Mouse (Mus musculus): Measurements from ENCODE around the gene Arr3. TPM values are rescaled to one million over a fixed set of nuclear protein-coding genes. Genes with fewer than 3 reads are reported as not detected.

Arr3 gene
- polyA plus RNA-seq (2015; fragmentation: Nextera tagmentation; extraction: Ambion mirVana): not detected in 2 replicates

DNA sequence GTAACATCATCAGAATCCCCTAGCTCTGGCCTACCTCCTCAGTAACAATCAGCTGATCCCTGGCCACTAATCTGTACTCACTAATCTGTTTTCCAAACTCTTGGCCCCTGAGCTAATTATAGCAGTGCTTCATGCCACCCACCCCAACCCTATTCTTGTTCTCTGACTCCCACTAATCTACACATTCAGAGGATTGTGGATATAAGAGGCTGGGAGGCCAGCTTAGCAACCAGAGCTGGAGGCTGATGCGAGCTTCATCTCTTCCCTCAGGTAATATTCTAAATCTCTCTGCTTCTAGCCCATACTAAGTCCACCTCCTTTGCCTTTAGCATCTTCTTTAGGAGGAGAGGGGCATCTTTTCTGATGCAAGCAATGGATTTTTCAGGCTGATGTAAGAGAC lies at the start of gene Arr3:
Gene Arr3, plus strand, starts transcription at position 184 of the 400 bp plus-strand sequence.
- no peak for DNase-seq (ENCODE audit: low spot score)

DNA sequence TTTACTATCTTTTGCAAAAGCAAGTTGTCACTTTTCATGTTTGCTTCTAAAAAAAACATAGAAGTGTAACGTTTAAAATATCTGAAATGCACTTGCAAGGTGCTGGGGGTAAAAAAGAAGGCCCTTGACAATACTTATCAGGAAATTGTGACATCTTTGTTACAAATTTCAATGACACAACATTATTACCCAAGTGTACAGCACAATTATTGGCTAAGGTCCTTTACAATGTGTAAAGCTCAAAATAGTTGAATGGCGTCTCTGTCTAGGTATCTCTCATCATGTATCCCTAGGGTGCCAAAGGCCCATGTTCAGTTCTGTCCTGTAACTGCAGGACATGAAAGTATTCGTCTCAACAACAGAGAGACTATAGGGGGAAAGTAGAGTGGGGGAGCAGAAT lies 49.3 kb upstream of the Arr3 start:
- DNase-seq (ENCODE audit: low spot score): no peak

DNA sequence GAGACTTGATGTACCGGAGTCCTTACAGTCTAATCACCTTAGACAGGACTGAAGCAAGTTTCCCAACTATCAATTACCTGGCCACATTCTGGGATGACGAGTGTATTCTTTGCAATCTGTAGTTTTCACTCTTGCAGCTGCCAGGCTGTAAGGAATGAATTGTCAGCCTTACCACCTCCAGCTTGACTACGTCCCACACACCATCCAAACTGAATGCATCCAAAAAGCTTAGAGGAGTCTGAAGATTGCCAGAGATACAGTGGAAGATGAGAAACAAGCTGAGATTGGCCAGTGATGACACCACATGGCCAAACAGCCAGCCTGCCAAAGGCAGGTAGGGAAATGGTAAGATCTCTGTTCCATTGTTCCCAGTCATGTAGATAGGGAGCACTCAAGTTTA lies 39.6 kb upstream of the Arr3 start:
- DNase-seq (ENCODE audit: low spot score): no peak

DNA sequence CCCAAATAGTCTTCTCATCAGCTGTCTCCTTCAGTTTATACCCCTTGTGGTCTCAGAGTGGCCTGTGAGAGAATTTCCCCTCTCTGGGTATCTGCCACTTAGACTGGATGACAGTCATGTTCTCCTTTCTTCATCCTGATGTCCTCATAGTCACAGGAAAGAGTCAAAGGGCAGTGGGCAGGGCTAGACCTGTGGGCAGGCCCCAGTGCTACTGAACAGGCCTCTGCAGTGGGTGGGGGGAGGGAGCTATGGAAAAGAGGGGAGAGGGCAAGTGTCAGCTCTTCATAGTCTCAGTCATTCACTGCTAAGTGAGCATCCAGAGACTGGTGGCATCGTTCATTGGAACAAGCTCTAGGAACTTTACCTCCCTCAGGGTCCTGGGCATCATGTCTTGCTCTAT lies 33.3 kb upstream of the Arr3 start, which contains the start of gene Awat1:
Gene Awat1, plus strand, starts transcription at position 301 of the 400 bp plus-strand sequence.
- DNase-seq (ENCODE audit: low spot score): no peak

DNA sequence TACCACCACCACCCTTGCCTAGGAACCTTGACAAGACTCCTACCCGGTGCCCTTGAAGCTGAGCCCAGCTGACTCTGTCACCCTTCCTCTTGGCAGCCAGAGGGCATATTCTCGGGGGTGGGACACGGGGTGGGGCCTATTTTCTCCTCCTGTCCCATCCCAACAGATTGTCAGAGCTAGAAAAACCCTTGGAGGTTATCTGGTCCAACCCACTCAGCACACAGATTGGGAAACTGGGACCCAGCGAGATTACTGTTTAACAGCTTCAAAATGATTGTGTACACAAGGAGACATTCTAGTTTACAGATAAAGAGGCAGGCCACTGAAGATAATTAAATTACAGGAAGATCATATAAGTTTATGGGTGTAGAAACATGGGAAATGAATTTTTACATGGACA lies 10.5 kb upstream of the Arr3 start, which contains the start of gene P2ry4:
Gene P2ry4, minus strand, starts transcription at position 79 of the 400 bp plus-strand sequence.
- no peak for DNase-seq (ENCODE audit: low spot score)

DNA sequence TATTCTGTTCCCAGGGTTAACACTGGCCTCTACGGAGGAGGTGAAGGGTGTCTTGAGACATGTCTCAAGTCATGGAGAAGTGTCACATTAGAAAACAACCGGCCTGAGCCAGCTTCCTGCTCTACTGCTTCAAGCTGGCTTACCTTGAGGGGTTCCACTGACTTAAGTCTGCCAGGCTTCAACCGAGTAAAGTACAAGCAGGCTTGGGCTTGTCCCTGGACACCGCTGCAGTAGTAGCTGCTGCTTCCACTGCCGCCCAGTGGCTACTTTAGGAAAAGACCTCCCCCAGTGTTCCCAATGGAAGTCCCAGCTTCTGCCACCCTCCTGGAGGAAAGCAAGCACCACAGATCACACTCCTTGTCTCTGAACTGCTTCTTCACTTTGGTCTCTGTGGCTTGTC lies 7.9 kb upstream of the Arr3 start:
- no peak for DNase-seq (ENCODE audit: low spot score)

DNA sequence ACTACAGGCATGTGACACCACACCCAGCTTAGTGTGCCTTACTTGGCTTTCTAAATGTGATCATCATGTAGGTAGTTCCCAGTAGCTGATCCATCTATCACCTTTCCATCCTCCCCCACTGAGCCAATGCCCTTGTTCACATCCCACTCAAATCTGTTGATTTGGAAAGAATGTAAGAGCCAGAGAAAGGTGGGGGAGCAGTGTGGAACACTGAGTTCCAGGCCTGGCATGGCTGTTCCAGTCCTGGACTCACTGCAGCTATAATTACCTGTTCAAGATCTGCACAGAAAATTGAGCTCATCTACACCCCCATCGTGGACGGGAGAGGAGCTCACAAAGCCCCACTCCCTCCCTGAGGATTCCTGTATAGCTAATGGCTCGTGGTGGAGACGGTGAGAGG lies 5.5 kb upstream of the Arr3 start:
- DNase-seq (ENCODE audit: low spot score): no peak

DNA sequence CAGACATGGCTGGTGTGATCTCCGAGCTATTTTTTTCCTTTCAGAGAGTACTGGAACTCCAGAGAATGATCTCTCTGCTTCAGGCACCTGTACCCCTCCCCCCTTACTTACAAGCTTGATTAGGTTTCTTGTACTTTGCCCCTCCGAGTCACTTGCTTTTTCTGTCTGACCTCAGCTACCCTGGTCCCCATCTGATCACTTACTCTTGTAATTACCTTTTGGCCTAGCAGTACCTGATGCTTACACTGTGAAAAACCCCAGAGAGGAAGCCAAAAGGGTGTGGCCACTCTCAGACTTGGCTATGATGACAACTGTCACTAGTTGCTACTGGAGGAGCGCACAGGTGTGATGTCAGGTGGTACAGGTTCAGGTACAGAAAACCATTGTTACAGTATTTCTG lies 13.2 kb downstream of the Arr3 start:
- DNase-seq (ENCODE audit: low spot score): no peak

DNA sequence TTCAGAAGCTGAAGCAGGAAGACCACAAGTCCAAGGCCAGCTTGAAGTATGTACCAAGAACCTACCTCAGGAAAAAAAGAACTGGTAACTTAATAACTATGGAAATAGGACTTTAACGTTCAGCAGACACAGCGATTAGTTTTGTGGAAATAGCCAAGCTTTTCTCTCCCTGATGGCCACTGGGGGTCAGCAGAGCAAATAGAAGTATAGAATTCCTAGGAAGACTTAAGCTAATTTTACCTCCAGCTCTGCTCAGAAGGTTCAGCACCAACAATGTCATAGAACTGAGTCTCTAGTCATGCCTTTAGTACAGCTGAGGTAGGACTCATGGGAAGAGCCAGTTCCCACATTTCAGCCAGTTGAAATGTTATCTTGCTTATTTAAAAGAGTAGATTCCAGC lies 16.1 kb downstream of the Arr3 start:
- no peak for DNase-seq (ENCODE audit: low spot score)

DNA sequence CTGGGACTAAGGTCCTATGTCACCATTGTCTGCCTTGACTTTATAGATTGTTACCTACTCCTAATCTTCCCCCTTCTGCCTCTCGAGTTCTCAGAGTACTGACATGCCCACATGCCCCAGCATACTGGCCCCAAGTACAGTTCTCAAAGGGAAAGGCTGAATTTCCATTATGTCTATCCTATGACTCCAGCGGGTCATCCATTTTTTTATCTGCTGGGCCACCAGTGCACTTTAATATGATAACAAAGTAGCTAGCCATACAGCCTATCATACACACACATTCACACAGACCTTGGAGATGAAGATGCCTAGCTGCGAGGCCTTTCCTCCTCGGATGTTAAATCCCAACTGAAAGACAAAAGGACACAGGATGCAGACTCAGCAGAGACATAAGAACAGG lies 18.9 kb downstream of the Arr3 start:
- DNase-seq (ENCODE audit: low spot score): no peak

DNA sequence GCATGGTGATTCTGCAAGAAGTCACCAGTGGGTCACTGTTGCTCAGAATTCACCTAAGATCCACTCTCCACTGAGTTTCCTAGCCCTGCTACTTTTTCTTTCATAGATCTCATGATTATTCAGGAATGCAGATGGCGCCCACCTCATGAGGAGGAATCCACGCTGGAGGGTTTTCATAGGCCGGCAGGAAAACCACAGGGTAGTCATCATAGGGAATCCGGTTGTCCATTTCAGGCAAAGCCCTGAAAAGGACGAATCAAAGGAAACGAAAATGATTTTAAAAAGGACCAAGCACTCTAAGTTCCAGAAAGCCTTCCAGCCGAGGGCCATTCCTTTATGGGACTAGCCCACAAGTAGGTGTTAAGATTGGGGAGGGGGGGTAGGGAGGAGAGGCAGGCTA lies 19.8 kb downstream of the Arr3 start:
- DNase-seq (ENCODE audit: low spot score): no peak

DNA sequence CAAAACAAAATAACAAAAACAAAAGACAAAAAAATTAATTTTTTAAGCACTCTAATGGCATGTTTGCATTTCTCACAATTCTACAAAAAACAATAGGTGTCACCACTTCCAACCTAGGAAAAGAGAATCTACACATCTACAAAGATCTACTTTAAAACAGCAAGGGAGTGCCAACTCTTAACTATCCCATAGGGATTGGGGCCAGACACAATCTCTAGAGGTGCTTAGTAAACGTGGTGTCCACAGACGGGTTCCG lies 20.2 kb downstream of the Arr3 start, which contains the start of gene Kif4:
Gene Kif4, plus strand, starts transcription at position 192 of the 256 bp plus-strand sequence.
- no peak for DNase-seq (ENCODE audit: low spot score)

DNA sequence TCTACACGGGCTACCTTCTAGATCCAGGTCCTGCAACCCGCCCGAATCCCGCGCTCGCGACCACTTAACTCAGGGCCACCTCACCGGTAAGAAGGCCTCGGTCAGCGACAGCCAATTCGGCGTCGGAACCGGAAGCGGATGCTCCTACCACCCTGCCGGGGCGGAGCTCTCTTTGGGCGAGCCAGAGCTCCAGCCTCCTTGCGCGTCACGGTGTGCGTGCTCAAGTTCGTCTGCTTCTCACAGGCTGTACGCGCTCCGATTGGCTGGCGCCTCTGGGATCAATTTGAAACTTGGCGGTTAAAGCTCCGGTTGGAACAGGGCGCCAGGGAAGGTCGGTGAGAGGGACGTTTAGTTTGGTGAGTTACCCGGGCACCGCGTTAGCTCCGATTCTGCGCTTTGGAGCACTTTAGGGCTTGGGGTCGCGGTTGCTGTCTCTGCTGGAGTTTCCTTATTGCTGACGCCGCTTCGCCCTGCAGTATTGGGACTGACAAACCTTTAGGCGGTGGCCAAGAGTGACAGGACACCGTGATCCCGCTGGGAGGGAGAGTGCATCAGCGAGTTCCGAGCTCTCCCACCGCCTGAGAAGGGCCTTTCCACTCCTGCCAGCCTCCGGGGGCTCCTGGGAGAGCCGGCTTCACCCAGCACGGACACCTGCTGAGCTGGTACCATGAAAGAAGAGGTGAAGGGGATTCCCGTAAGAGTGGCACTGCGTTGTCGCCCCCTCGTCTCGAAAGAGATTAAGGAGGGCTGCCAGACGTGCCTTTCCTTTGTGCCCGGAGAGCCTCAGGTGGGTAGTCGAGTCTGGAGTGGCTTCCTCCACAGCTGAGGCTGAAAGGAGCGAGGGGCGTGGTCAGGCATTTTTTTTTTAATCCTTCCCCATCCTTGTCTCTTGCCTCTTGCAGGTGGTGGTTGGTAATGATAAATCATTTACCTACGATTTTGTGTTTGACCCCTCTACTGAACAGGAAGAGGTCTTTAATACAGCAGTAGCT lies 20.8 kb downstream of the Arr3 start, which contains the start of gene Pdzd11:
Gene Pdzd11, minus strand, starts transcription at position 767 of the 992 bp plus-strand sequence.
- peak; percentile 92 for DNase-seq (ENCODE audit: low spot score)

DNA sequence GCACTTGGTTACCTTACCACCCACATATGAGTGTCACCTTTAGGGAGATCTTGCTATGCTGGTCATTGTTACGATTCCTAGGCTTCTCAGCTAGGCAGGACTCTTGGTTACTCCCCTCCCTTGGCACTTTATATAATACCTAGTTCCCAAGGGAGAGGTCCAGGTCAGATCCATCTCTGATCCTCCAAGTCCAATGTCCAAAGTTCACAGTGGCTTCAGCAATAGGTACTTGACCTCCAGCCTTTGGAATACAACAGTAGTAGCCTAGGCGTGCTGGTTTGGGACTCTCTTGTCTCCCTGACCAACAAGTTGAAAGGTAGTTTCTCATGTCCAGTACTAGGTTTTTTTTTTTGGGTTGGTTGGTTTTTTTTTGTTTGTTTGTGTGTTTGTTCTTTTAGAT lies 23.8 kb downstream of the Arr3 start:
- DNase-seq (ENCODE audit: low spot score): no peak

DNA sequence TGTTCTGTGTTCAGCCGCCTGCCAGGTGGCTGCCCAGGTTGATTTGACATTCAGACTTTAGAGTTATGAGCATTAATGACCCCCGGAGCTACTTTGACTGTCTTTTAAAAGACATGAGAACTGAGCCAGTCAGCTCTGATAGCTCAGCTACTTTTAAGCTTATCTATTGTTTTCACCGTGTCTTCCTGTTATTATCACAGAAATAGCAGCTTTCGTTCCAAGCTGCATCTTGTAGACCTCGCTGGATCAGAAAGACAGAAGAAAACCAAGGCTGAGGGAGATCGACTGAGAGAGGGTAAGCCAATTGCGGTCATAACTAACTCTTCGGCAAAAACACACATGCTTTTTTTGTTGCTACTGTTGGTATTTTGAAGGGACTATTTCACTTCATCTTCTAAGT lies 33.2 kb downstream of the Arr3 start:
- no peak for DNase-seq (ENCODE audit: low spot score)

DNA sequence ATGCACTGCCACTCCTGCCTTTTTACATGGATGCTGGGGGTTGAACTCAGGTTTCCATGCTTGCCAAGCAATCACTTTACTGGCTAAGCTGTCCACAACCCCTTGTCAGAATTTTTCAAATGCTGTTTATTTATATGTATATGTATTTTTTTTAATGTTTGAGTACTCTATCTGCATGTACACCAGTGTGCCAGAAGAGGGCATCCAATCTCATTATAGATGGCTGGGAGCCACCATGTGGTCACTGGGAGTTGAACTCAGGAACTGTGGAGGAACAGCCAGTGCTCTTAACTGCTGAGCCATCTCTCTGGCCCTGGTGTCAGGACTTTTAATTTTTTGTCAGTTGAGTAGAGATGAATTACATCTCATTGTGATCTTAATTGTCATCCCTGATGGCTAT lies 47.6 kb downstream of the Arr3 start:
- DNase-seq (ENCODE audit: low spot score): no peak

DNA sequence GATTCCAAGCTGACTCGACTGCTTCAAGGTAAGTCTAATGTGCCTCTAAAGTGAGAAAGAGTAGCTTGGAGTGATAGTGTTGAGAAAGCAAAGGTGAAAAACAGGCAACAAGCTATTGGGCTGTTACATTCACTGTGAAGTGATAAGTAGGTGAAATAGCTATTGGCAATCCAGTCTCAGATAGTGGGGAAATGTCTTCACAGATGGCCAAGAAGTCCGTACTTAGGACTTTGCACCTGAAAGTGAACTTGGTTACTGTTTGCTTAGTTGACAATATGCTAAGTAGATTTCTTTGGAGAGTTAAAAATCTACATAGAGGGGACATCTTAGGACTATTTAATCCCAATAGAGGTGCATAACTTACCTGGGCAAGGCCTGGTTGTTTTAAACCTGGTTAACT lies 59.5 kb downstream of the Arr3 start:
- no peak for DNase-seq (ENCODE audit: low spot score)

Other genes with a start within 250 kb of the Arr3 start
- not detected in 2 replicates for gene Otud6a, start 176.5 kb upstream of the Arr3 start, polyA plus RNA-seq (2015; fragmentation: Nextera tagmentation; extraction: Ambion mirVana)
- 0.40 and 0.63 TPM in 2 replicates for gene Awat2, start 162.8 kb upstream of the Arr3 start, polyA plus RNA-seq (2015; fragmentation: Nextera tagmentation; extraction: Ambion mirVana)
- gene Igbp1, start 111.2 kb upstream of the Arr3 start, polyA plus RNA-seq (2015; fragmentation: Nextera tagmentation; extraction: Ambion mirVana): 40.6 and 42.3 TPM in 2 replicates
- not detected in 2 replicates for gene Dgat2l6, start 80.7 kb upstream of the Arr3 start, polyA plus RNA-seq (2015; fragmentation: Nextera tagmentation; extraction: Ambion mirVana)
- gene Awat1, start 33.2 kb upstream of the Arr3 start, polyA plus RNA-seq (2015; fragmentation: Nextera tagmentation; extraction: Ambion mirVana): 0.09 TPM in 1 of 2 replicates, not detected in the other
- 0.03 TPM in 1 of 2 replicates, not detected in the other for gene P2ry4, start 10.6 kb upstream of the Arr3 start, polyA plus RNA-seq (2015; fragmentation: Nextera tagmentation; extraction: Ambion mirVana)
- gene Kif4, start 20.2 kb downstream of the Arr3 start, polyA plus RNA-seq (2015; fragmentation: Nextera tagmentation; extraction: Ambion mirVana): 21.7 and 22.0 TPM in 2 replicates
- 84.8 and 91.9 TPM in 2 replicates for gene Pdzd11, start 21.1 kb downstream of the Arr3 start, polyA plus RNA-seq (2015; fragmentation: Nextera tagmentation; extraction: Ambion mirVana)
- gene Gdpd2, start 124.4 kb downstream of the Arr3 start, polyA plus RNA-seq (2015; fragmentation: Nextera tagmentation; extraction: Ambion mirVana): 0.23 and 0.37 TPM in 2 replicates
- 2.2 and 2.3 TPM in 2 replicates for gene Dlg3, start 162.2 kb downstream of the Arr3 start, polyA plus RNA-seq (2015; fragmentation: Nextera tagmentation; extraction: Ambion mirVana)

Data from thymus, postnatal 0 days (tissue).